Mouse (Mus musculus): ENCODE results near the gene Cisd3. TPM values are rescaled to one million over a fixed set of nuclear protein-coding genes. Genes with fewer than 3 reads are reported as not detected.

The Cisd3 gene
- polyA plus RNA-seq, 1 experiment from 2014 or later, result 23.8 TPM

- ATAC-seq (ENCODE audit: low FRiP score), result no peak
- Histone ChIP-seq H3K36me3 (no peaks in the 10 kb centered on the region), H3K4me2 (peak overlapping the region; percentile 82), H3K9me3 (no peaks in the 10 kb centered on the region), H3K9ac (no peak overlapping the region), H3K4me1 (replicated peaks) (peaks cover 32% of the 10 kb centered on the region), H3K4me3 (peak overlapping the region; percentile 87), H3K27me3 (peaks cover 29% of the 10 kb centered on the region), H3K27ac (no peak overlapping the region)
- WGBS, result 72% methylated on average over 11 of the region's 11 CpGs
These were observed 26.8 kb upstream of the Cisd3 start for GRCm38 (mm10) chr11:97658751-97659266.

DNA sequence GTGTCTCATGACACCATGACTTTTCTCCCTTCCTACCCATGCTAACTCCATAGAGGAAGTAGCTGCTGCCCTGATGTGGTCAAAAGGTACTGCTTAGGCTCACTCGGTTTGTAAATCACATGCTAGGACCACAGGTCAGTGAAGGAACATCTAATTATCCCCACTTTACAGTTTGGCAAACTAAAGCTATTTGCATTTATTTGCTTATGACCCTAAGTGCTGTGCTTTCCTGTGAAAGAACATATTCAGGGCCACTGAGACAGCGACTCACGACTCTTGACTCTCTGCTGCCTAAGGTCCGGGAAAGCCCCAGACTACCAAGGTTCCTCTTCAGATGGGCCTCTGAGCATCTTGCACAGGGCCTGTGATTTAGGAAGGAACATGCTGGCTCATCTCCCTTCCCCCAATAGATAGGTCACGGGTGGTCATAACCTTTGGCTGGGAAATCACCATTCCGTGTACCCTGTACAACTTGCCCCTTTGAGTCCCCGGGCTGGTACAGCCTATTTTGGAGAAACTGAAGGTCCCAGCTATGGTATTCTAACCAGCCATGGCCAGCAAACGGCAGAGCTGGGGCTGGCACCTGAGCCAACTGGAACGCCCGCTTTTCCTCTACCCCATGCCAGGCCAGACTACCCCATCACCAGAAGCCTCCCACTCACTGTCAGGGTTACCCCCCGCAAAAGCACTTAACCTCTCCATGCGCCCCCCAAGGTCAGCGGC, 26.2 kb upstream of the Cisd3 start:
- H3K9me3 ChIP-seq, result no peaks in the 10 kb centered on the region
- peaks cover 36% of the 10 kb centered on the region for H3K4me1 ChIP-seq (replicated peaks)
- H3K27me3 ChIP-seq, result peaks cover 29% of the 10 kb centered on the region
- no peaks in the 10 kb centered on the region for H3K36me3 ChIP-seq
- H3K4me2 ChIP-seq, result peak overlapping the region; percentile 82
- 14% methylated on average over 13 of the region's 13 CpGs for WGBS
- peak overlapping the region; percentile 66; the same call in 1 of the 2 replicates for H3K27ac ChIP-seq
- ATAC-seq (ENCODE audit: low FRiP score), result peak; percentile 9
- H3K4me3 ChIP-seq, result peak overlapping the region; percentile 87
- peak overlapping the region; percentile 87 for H3K9ac ChIP-seq

- peak overlapping the region; percentile 66; the same call in 1 of the 2 replicates for H3K27ac ChIP-seq
- H3K27me3 ChIP-seq, result peaks cover 29% of the 10 kb centered on the region
- H3K36me3 ChIP-seq, result no peaks in the 10 kb centered on the region; the same call in 1 of the 2 replicates
- under 1% methylated on average over 64 of the region's 78 CpGs for WGBS
- H3K4me1 ChIP-seq (replicated peaks), result peaks cover 43% of the 10 kb centered on the region
- ATAC-seq (ENCODE audit: low FRiP score), result peak; percentile 82
- H3K9ac ChIP-seq, result peak overlapping the region; percentile 87
- H3K4me2 ChIP-seq, result peak overlapping the region; percentile 82
- H3K4me3 ChIP-seq, result peak overlapping the region; percentile 87
- H3K9me3 ChIP-seq, result no peaks in the 10 kb centered on the region
These were observed 25.5 kb upstream of the Cisd3 start for GRCm38 (mm10) chr11:97659990-97660714.

DNA sequence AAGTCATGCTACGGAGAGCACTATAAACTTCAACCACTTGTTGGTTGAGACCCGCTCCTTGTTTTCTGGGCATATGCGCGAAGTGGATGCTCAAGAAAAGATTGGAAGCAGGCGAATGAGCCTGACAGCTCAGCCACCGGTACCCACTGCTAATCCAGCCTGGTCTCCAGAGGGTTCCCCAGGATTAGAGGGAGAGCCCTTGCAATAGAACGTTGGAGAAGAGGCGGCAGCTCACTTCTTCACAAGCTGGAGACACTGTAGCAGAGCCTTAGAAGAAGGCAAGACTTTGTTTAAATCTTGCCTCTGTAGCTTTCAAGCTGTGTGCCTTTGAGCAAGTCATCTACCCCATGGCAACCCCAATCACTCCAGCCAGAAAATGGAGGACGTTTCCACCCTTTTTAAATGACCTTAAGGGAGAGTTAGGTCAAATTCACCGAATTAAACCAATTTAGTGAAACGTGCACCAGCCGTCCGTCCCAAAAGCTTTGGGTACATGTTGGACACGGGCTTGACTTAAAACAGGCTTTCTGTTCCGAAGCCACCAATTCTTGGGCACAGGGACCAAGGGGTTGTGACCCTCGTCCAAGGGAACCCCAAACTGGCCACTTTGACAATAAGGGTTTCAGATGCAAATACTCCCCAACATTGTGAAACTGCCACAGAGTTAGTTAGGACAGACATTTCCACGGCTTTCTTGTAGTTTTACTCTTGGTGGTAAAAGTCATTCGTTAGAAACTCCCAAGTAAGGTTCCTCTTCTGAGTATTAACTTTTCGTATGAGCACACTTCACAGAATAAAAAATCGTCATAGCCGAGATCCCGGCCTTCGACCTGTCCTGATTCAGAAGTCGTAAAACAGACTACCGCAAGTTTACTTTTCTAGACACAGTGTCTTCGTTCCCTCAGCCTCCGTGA, 24.6 kb upstream of the Cisd3 start:
- Histone ChIP-seq H3K36me3 (peaks cover 8% of the 10 kb centered on the region), H3K4me2 (peak overlapping the region; percentile 82), H3K27me3 (peaks cover 29% of the 10 kb centered on the region), H3K9ac (peak overlapping the region; percentile 87), H3K9me3 (no peaks in the 10 kb centered on the region), H3K4me3 (peak overlapping the region; percentile 87), H3K27ac (no peak overlapping the region), H3K4me1 (replicated peaks) (peaks cover 49% of the 10 kb centered on the region)
- no peak for ATAC-seq (ENCODE audit: low FRiP score)
- WGBS, result 2% methylated on average over 27 of the region's 27 CpGs

GRCm38 (mm10) chr11:97661648-97662133, 23.9 kb upstream of the Cisd3 start:
- Histone ChIP-seq H3K4me3 (peak overlapping the region; percentile 87), H3K36me3 (peaks cover 14% of the 10 kb centered on the region), H3K9ac (no peak overlapping the region), H3K27ac (no peak overlapping the region), H3K27me3 (peaks cover 29% of the 10 kb centered on the region), H3K4me1 (replicated peaks) (peaks cover 49% of the 10 kb centered on the region), H3K4me2 (peak overlapping the region; percentile 50), H3K9me3 (no peaks in the 10 kb centered on the region)
- ATAC-seq (ENCODE audit: low FRiP score), result no peak
- WGBS, result 0% methylated on average over 19 of the region's 20 CpGs

DNA sequence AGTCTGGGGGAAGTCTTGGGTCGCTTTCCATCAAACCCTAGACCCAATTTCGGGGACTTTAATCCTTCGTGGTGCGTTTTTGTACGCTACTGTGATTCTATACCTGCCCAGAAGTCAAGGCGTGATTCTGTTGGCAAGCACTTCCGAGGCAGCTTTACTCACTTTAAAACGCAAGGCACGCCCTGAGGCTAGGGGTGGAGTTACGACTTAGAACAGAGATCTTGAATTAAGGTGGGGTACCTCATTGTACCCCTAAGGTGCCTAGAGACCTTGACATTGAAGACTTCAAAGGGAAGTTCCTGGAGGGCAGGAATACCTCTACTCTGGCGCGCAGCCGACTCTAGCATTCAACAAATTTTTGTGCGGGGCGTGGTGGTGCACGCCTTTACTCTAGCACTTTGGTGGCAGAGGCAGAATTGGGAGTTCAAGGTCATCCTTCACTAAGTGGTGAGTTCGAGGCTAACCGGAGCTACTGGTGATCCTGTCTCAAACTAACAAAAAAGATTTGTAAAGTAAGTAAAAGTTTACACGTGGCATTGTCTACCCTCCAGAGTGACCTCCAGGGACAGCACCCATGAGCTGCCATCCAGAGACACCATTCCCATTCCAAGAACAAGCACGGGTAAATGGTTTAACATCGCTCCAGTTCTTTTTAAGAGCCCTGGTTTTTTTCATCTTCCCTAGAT, 23.3 kb upstream of the Cisd3 start:
- Histone ChIP-seq H3K9ac (peak overlapping the region; percentile 86; the same call in 1 of the 2 replicates), H3K4me3 (peak overlapping the region; percentile 87), H3K4me2 (peak overlapping the region; percentile 50), H3K9me3 (no peaks in the 10 kb centered on the region), H3K27me3 (peaks cover 29% of the 10 kb centered on the region), H3K36me3 (peaks cover 21% of the 10 kb centered on the region), H3K4me1 (replicated peaks) (peaks cover 49% of the 10 kb centered on the region), H3K27ac (no peak overlapping the region)
- no peak for ATAC-seq (ENCODE audit: low FRiP score)
- 2% methylated on average over 21 of the region's 21 CpGs for WGBS

DNA sequence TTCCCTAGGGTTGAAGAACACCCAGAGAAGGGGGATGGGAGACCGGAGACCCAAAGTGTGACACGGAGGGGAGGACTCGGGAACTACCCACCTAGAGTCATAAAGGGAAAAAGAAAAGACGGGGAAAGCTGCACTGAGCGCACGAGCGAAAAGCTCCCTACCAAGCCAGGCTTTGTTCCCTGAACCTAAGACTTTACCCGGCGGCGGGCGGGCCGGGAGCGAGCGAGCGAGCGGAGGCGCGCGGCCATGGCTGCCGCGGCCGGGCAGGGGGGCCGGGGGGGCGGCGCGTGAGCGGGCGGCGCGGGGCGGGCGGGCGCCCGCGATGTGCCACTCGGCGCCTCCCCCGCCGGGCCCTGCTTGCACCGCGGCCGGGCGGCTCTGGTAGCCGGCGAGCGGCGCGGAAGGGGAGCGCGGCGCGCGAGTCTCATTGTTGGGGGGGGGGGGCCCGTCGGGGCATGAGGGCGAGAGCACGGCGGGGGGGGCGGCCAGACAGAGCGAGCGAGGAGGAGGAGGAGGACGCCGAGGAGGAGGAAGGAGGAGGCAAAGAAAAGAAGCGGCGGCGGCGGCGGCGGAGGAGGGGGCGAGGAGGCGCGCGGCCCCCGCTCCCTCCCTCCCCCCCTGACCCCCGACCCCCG, 22.6 kb upstream of the Cisd3 start, which contains the start of gene Mllt6:
TSS of gene Mllt6 (plus strand) at position 522 of the 635 bp plus-strand sequence.
- H3K9me3 ChIP-seq, result no peaks in the 10 kb centered on the region
- H3K27me3 ChIP-seq, result peaks cover 29% of the 10 kb centered on the region
- H3K36me3 ChIP-seq, result peaks cover 26% of the 10 kb centered on the region
- H3K4me2 ChIP-seq, result peak within 1 kb of the TSS; percentile 81
- H3K4me1 ChIP-seq (replicated peaks), result peaks cover 49% of the 10 kb centered on the region
- H3K4me3 ChIP-seq, result peak within 1 kb of the TSS; percentile 87
- peak; percentile 48 for ATAC-seq (ENCODE audit: low FRiP score)
- H3K9ac ChIP-seq, result peak within 1 kb of the TSS; percentile 86
- WGBS, result under 1% methylated on average over 31 of the region's 76 CpGs
- peak within 1 kb of the TSS; percentile 86 for H3K27ac ChIP-seq

- peak; percentile 36; the same call in 1 of the 2 replicates for ATAC-seq (ENCODE audit: low FRiP score)
- Histone ChIP-seq H3K9ac (peak overlapping the region; percentile 86), H3K27me3 (peaks cover 27% of the 10 kb centered on the region), H3K27ac (peak overlapping the region; percentile 86), H3K36me3 (peaks cover 33% of the 10 kb centered on the region), H3K4me2 (peak overlapping the region; percentile 81), H3K9me3 (no peaks in the 10 kb centered on the region), H3K4me1 (replicated peaks) (peaks cover 53% of the 10 kb centered on the region), H3K4me3 (peak overlapping the region; percentile 87)
- WGBS, result under 1% methylated on average over 38 of the region's 57 CpGs
These were observed 21.9 kb upstream of the Cisd3 start for GRCm38 (mm10) chr11:97663528-97664338.

DNA sequence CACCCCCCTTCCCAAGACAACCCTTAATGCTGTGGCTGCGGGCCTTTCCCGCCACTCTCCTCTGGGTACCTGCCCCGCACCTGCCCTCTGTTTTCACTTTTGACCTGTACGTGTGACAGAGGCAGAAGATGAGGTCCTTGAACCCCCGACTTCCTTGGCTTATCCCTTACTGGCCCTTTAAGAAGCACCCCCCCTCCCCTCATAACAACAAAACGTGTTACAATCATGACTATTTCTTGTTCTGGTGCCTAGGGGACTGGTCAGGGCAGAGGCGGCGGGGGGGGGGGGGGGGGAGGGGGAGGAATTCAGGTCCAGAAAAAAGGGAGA, 21.3 kb upstream of the Cisd3 start:
- H3K9ac ChIP-seq, result peak overlapping the region; percentile 86
- peak overlapping the region; percentile 81 for H3K4me2 ChIP-seq
- H3K27ac ChIP-seq, result peak overlapping the region; percentile 86; the same call in 1 of the 2 replicates
- peak overlapping the region; percentile 87 for H3K4me3 ChIP-seq
- H3K9me3 ChIP-seq, result no peaks in the 10 kb centered on the region
- WGBS, result 1% methylated on average over 7 of the region's 8 CpGs
- H3K36me3 ChIP-seq, result peaks cover 39% of the 10 kb centered on the region
- ATAC-seq (ENCODE audit: low FRiP score), result no peak
- H3K4me1 ChIP-seq (replicated peaks), result peaks cover 53% of the 10 kb centered on the region
- H3K27me3 ChIP-seq, result peaks cover 24% of the 10 kb centered on the region

GRCm38 (mm10) chr11:97664771-97665240, 20.8 kb upstream of the Cisd3 start:
- H3K4me2 ChIP-seq, result peak overlapping the region; percentile 81
- H3K9me3 ChIP-seq, result no peaks in the 10 kb centered on the region
- peak overlapping the region; percentile 86 for H3K9ac ChIP-seq
- 39% methylated on average over 6 of the region's 6 CpGs for WGBS
- H3K4me3 ChIP-seq, result peak overlapping the region; percentile 87
- 0 out of 2 replicates have a peak overlapping the region, but pooled peaks have one; percentile 23 for H3K27ac ChIP-seq
- no peak for ATAC-seq (ENCODE audit: low FRiP score)
- peaks cover 44% of the 10 kb centered on the region for H3K36me3 ChIP-seq
- peaks cover 24% of the 10 kb centered on the region for H3K27me3 ChIP-seq
- H3K4me1 ChIP-seq (replicated peaks), result peaks cover 53% of the 10 kb centered on the region
